Mouse (Mus musculus) gastrocnemius, adult 2 months (tissue): ENCODE data around the gene Foxo1. TPM values are rescaled to one million over a fixed set of nuclear protein-coding genes. Genes with fewer than 3 reads are reported as not detected.
A peak's percentile ranks its signal among the peaks of the same experiment; 100 is the strongest.

Experiments used
- DNase-seq: peaks from one replicate; pipeline ENCODE4 v3.0.0; 2022
- H3K27ac ChIP-seq: fragments of 200-600 bp; 2 replicates; pipeline ENCODE4 v1.8.1; 2022; ENCODE audit warnings: mild to moderate bottlenecking
- H3K4me3 ChIP-seq: fragments of 200-600 bp; 2 replicates; pipeline ENCODE4 v1.8.1; 2022; ENCODE audit warnings: mild to moderate bottlenecking, moderate library complexity
- CTCF ChIP-seq: fragments of 200-600 bp; IDR thresholded peaks from 2 replicates; pipeline ENCODE4 v1.8.1; 2022; ENCODE audit warnings: antibody characterized with exemption, mild to moderate bottlenecking, moderate library complexity
- intact Hi-C: fragments of 180-260 bp; cut with DNase I; formaldehyde crosslinking; loops from one replicate; pipeline ENCODE4 v1.15.1; 2025
- total RNA-seq, 2 experiments: library from RNA; stranded (reverse); gene quantifications; 2 replicates each; pipeline ENCODE4 v1.2.3; 2021

The Foxo1 gene
- total RNA-seq, 2 experiments from 2014 or later: 31.2 to 36.6 TPM

- Histone ChIP-seq H3K27ac (peak overlapping the region; percentile 35; the same call in 1 of the 2 replicates), H3K4me3 (no peak overlapping the region)
- no peak for DNase-seq
- no peak for TF ChIP-seq CTCF
- intact Hi-C loops: no loop called here
Observed at GRCm38 (mm10) chr3:52327146-52327545, 59.0 kb downstream of the Foxo1 start.

DNA sequence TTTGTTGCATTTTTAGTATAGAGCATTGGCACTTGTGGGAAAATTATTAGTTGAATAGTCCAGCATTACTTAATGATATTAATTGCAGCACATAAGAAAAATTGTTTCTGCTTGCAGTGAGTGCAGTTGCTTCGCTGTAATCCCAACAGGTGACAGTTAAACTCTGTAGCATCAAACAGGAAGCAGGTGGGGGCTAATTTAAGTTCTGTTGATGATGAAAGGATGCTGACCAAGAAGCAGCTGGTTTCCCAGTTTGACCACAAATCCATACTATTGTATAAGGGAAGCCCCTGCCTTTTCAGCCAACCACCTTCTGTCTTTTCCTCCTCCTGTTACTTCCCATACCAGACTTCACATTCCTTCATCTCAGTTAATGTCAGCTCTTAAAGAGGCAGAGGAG lies 63.6 kb downstream of the Foxo1 start:
- no peak overlapping the region for H3K27ac ChIP-seq
- no peak overlapping the region for H3K4me3 ChIP-seq
- intact Hi-C loops: no loop called here
- TF ChIP-seq CTCF: no peak
- no peak for DNase-seq

- DNase-seq: no peak
- TF ChIP-seq CTCF: no peak
- intact Hi-C loops: no loop called here
- Histone ChIP-seq H3K4me3 (no peak overlapping the region), H3K27ac (no peak overlapping the region)
Observed at GRCm38 (mm10) chr3:52338761-52339160, 70.6 kb downstream of the Foxo1 start.

DNA sequence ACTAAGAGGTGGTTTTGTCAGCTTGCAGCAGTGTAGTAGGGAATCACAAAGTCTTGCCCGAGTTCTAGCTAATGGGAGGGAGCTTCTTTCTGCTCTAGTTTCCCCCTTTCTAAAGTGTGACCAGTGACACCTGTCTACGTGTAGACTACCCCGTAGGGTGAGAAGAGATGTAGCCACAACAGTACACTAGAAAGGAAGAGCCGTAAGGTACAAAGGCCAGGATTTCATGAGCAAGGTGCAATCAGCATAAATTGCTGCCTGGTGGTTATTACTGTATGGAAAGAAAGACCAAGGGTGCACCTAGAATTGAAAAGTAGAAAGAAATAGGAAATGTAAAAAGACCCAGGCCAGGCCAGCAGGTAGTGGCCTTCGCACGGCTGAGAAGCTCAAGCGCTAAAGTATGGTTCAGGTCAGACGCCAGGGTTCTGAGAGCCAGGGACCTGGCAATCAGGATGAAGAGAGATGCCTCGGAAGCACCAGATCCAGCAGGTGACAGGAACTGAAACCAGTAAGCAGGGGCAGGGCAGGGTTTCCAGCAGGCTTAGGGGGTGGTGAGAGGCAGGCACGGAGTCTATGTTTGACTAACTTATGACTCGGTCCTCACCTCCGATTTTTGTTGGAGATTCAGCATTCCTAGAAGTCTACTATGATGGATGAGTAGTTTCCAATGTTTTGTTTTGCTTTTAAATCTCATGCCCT lies 72.3 kb downstream of the Foxo1 start:
- no peak for DNase-seq
- H3K27ac ChIP-seq: 0 out of 2 replicates have a peak overlapping the region, but pooled peaks have one; percentile 16
- no peak for TF ChIP-seq CTCF
- H3K4me3 ChIP-seq: no peak overlapping the region
- intact Hi-C loops: loop anchor here (5.0 kb wide), 1 partner anchor 68 kb away; no protein-coding TSS in a partner anchor

- TF ChIP-seq CTCF: no peak
- peak overlapping the region; percentile 75 for H3K27ac ChIP-seq
- 0 out of 2 replicates have a peak overlapping the region, but pooled peaks have one; percentile 6 for H3K4me3 ChIP-seq
- intact Hi-C loops: loop anchor here (5.0 kb wide), 1 partner anchor 70 kb away; no protein-coding TSS in a partner anchor
- no peak for DNase-seq
Observed at GRCm38 (mm10) chr3:52342226-52342625, 74.1 kb downstream of the Foxo1 start.

DNA sequence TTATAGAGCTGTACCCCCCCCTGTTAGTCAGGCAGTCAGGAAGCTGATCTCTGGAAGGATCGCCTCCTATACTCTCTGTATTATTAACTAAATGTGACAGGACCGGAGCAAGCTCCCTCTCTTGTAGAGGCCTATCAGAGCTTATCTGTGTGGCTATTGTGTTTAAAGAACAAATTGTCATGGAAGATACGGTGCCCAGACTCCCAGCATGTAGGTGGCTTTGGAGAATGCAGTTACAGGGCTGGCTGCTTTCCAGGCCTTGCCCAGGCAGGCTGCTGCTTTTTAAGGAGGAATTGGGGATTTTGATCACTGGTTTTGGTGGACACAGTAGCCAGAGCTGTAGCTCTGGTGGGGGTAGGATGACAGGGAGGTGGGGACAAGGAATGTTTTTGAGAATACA lies 74.7 kb downstream of the Foxo1 start:
- intact Hi-C loops: loop anchor here (5.0 kb wide), 1 partner anchor 70 kb away; no protein-coding TSS in a partner anchor
- Histone ChIP-seq H3K27ac (peak overlapping the region; percentile 75), H3K4me3 (no peak overlapping the region; the same call in none of the 2 replicates)
- DNase-seq: no peak
- TF ChIP-seq CTCF: no peak

GRCm38 (mm10) chr3:52343270-52344070 lies 75.3 kb downstream of the Foxo1 start:
- DNase-seq: no peak
- intact Hi-C loops: loop anchor here (5.0 kb wide), 1 partner anchor 71 kb away; no protein-coding TSS in a partner anchor

DNA sequence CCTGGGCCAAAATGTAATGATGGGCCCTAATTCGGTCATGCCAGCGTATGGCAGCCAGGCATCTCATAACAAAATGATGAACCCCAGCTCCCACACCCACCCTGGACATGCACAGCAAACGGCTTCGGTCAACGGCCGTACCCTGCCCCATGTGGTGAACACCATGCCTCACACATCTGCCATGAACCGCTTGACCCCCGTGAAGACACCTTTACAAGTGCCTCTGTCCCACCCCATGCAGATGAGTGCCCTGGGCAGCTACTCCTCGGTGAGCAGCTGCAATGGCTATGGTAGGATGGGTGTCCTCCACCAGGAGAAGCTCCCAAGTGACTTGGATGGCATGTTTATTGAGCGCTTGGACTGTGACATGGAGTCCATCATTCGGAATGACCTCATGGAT lies 77.7 kb downstream of the Foxo1 start:
- TF ChIP-seq CTCF: no peak
- no peak for DNase-seq
- H3K4me3 ChIP-seq: no peak overlapping the region
- intact Hi-C loops: no loop called here
- no peak overlapping the region for H3K27ac ChIP-seq

More at GRCm38 (mm10) chr3:52343270-52344070, 75.3 kb downstream of the Foxo1 start:
- Histone ChIP-seq H3K27ac (peak overlapping the region; percentile 75), H3K4me3 (no peak overlapping the region; the same call in 1 of the 2 replicates)
- no peak for TF ChIP-seq CTCF

DNA sequence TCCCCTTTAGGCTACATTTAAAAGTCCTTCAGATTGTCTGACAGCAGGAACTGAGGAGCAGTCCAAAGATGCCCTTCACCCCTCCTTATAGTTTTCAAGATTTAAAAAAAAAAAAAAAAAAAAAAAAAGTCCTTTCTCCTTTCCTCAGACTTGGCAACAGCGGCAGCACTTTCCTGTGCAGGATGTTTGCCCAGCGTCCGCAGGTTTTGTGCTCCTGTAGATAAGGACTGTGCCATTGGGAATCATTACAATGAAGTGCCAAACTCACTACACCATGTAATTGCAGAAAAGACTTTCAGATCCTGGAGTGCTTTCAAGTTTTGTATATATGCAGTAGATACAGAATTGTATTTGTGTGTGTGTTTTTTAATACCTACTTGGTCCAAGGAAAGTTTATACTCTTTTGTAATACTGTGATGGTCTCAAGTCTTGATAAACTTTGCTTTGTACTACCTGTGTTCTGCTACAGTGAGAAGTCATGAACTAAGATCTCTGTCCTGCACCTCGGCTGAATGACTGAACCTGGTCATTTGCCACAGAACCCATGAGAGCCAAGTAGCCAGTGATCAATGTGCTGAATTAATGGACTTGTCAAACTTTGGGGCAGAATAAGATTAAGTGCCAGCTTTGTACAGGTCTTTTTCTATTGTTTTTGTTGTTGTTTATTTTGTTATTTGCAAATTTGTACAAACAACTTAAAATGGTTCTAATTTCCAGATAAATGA lies 79.0 kb downstream of the Foxo1 start:
- no peak overlapping the region for H3K4me3 ChIP-seq
- TF ChIP-seq CTCF: no peak
- no peak for DNase-seq
- H3K27ac ChIP-seq: peak overlapping the region; percentile 28; the same call in 1 of the 2 replicates
- intact Hi-C loops: no loop called here

GRCm38 (mm10) chr3:52347980-52348622 lies 80.0 kb downstream of the Foxo1 start:
- H3K4me3 ChIP-seq: no peak overlapping the region
- no peak for TF ChIP-seq CTCF
- no peak for DNase-seq
- H3K27ac ChIP-seq: no peak overlapping the region
- intact Hi-C loops: no loop called here

DNA sequence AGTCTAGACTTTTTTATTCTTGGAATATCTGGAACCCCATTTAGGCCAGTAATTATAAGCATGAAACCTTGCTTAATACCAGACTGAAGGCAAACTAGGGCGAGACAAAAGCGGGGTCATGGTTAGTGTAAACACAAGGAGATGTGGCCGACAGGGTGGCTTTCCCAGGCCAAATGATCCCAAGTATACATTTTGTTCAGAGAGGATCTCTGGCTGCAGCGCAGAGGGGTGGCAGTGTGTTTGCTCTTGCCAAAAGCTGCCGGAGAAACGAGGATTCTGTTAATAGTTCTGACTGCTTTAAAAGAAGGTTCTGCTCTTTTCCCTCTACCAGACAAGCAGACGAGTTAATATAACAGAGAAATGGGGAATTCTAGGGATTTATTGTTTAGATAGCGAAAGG lies 82.5 kb downstream of the Foxo1 start:
- Histone ChIP-seq H3K4me3 (no peak overlapping the region), H3K27ac (no peak overlapping the region)
- intact Hi-C loops: no loop called here
- TF ChIP-seq CTCF: no peak
- DNase-seq: no peak

DNA sequence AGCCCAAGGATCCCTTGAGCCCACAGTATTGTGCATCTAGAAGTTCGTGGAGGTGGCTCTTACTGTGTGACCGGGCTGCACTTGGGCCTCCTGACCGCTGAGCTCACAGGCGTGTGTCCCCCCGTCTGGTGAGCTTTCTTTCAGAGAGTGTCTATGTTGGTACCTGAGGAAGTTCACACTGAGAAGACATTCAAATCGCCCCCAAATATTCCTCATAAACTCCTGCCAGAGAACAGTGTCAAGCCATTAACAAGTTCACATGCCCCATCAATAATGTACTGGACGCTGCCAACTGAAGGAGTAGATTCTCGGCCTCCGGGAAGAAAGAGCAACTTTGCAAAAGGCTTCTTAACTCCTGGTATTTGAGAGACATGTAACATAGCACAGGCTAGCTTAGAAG lies 83.8 kb downstream of the Foxo1 start:
- intact Hi-C loops: no loop called here
- Histone ChIP-seq H3K4me3 (no peak overlapping the region), H3K27ac (no peak overlapping the region)
- no peak for TF ChIP-seq CTCF
- DNase-seq: no peak
